Mouse (Mus musculus): ENCODE data around the gene Gm28374.

DNA sequence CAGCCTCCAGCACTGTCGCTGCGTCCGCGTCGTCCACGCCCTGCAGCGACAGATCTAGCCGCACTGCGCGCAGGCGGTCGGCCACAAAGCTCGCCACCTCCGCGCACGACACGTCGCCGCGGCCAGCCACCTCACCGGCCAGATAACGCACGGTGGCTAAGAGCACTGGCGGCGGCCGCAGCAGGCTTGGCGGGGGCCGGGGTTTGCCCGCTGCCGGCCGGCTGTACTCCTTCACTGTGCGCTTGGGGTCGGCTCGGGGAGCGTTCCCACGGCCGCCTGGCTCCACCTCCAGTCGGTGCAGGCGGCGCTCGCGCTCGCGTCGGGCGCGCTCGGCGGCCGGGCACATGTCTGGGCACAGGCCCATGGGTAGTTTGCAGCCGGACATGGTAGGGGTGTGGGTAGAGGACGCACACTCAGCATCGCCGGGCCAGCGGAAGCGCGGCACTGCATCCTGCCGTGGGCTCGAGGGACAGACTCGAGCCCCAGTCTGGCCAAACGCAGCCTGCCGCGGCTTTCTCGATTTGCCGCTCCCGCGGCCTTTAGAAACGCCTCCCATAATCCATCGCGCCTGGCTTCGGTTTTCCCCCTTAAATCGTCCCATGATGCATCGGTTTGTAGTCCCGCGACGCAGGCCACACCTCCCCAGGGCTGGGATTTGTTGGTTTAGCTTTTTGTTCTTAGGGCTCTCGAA, 36.1 kb upstream of the Gm28374 start, which contains the start of gene Sac3d1:
- TF ChIP-seq CTCF (IDR thresholded peaks at IDR 0.05; ENCODE audit: borderline replicate concordance, insufficient read depth, low read length) = no peak
- TF ChIP-seq POLR2A (IDR thresholded peaks at IDR 0.05; ENCODE audit: low read depth, low read length) = peak; percentile 50
